Mouse (Mus musculus) retina, adult 2 months (tissue): ENCODE data around the gene Prss16.

ENCODE experiments used
- DNase-seq: peaks from one replicate; pipeline ENCODE4 v3.0.0-alpha.2; 2012; ENCODE audit warnings: low read depth, low spot score

The Prss16 gene

GRCm38 (mm10) chr13:22007872-22008271, 1.7 kb downstream of the Prss16 start:
- DNase-seq: no peak

GRCm38 (mm10) chr13:22007121-22007510, 2.4 kb downstream of the Prss16 start:
- no peak for DNase-seq

- no peak for DNase-seq
These were observed 3.0 kb downstream of the Prss16 start for GRCm38 (mm10) chr13:22006334-22007120.

DNA sequence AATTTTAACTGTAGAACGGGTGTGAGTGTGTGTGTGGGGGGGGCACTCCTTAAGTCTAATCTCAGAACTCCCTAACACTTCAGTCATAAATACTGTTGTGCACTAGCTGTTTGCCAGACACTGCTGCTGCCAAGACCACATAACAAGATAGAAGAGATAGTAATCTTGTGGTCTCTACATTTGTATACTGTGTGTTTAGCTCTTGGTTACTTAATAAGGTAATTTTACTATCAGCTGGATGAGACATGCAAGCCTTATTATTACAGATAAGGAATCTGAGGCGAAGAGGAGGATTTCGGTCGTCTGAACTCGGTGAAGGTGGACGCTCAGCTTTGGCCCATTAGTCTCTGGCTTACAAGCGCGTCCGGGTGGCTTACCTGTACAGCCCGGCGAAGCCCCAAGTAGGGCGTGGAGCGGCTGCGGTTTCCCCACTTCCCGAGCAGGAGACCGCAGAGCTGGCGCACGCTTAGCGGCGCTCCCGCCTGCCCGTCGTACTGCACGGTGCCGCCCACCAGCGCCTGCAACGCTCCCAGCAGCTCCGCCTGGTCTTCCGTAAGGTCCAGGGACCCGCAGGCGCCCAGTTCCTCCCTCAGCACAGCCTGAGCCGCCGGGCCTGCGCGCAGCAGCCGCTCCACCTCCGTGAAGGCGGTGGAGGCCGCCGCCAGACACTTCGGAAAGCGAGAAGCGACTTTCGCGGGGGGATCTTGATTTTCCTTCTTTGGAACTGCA, 3.8 kb downstream of the Prss16 start:
- no peak for DNase-seq

DNA sequence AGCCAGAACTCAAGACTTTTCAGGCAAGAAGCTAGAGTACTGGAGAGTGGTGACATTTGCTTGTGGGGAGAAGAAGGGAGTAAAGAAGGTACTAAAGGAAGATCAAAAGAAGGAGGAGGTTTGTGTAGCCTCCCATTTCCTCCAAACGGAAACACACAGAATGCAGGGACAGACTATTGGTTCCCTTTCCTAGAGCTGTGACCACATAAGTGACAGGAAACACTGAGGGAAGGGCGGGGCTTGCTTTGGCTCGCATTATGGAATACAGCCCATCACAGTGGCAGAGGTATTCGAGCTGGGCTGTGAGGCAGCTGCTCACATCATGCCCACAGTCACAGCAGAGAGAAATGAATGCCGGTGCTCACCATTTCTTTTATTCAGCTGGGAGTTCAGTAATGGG, 7.7 kb downstream of the Prss16 start:
- DNase-seq: no peak

GRCm38 (mm10) chr13:22001346-22001745, 8.2 kb downstream of the Prss16 start:
- no peak for DNase-seq

DNA sequence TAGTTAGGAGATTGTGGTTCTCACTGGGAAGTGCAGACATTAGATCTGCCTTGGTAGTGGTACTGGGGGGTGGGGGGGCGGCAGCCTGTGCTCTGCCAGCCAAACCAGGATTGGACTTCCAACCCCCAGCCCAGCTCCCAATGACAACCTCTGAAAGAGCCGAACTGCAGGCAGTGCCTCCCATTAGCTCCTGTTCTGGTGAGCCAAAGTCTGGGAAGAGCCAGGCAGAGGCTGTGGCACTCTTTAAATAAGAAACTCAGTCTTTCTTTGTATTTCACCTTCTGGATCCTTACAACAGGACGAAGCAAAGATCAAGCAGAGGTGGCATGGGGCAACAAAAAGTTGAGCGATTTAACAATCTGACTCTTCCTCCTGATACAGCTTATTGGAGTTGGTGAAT, 10.4 kb downstream of the Prss16 start:
- no peak for DNase-seq

- no peak for DNase-seq
These were observed 11.1 kb downstream of the Prss16 start for GRCm38 (mm10) chr13:21998412-21998811.

GRCm38 (mm10) chr13:21997821-21998220, 11.7 kb downstream of the Prss16 start:
- DNase-seq: no peak

DNA sequence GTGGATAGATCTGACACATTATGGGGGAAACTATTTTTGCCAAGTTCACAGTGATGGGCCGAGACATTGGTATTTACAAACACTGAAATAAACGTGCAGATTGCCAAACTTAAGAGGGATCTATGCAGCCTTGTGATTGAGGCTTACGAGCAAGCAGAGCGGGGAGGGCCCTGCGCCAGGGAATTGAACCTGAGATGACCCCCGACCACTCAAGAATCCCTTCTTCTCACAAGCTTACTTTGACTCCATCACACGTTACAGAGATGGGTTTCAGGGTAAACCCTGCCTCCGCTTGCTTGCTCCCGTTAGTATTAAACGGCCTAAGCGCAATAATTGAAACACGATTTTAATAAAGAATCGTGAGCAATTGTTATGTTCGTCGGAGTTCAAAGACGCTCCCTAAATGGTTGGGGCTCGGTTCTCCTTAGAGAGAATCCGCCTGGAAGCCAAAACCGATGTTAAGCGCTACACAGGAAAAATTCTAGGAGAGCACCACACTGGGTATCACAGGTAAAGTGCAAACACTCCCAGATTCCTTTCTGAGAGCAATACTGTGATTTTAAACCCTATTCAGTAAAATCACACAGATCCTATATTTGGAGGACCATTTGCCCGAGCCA, 12.2 kb downstream of the Prss16 start:
- DNase-seq: no peak

- DNase-seq: no peak
These were observed 12.7 kb downstream of the Prss16 start for GRCm38 (mm10) chr13:21996840-21997185.

- no peak for DNase-seq
These were observed 13.3 kb downstream of the Prss16 start for GRCm38 (mm10) chr13:21996101-21996839.

GRCm38 (mm10) chr13:21995331-21995914, 14.1 kb downstream of the Prss16 start:
- no peak for DNase-seq

GRCm38 (mm10) chr13:21994896-21995295, 14.6 kb downstream of the Prss16 start:
- DNase-seq: no peak

- no peak for DNase-seq
These were observed 15.4 kb downstream of the Prss16 start for GRCm38 (mm10) chr13:21993957-21994738.

- no peak for DNase-seq
These were observed 17.0 kb downstream of the Prss16 start for GRCm38 (mm10) chr13:21992550-21992949.

GRCm38 (mm10) chr13:21984486-21984885, 25.1 kb downstream of the Prss16 start:
- no peak for DNase-seq

DNA sequence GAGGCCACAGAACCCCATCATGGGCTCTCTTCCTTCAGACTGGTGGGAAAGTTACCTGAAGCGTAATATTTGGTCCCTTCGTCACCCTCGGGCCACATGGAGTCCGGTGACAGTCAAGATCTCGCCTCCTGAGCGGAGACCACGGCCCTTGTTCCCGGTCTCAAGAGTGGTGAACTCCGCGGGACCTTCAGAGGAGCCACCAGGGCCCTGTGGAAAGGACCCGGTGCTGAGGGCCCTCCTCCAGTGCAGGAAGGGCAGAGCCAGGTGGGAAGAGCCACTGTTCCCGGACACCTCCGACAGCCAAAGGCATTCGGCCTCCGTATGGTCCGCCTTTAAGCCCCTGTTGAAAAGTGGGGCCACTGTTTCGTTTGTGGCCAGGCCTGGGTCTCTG, 27.7 kb downstream of the Prss16 start:
- no peak for DNase-seq

- no peak for DNase-seq
These were observed 28.4 kb downstream of the Prss16 start, which contains the start of gene Pom121l2 for GRCm38 (mm10) chr13:21980981-21981802. Gene Pom121l2, plus strand, starts transcription at chr13:21981194.
